Mouse (Mus musculus) erythroblast, adult 5-6 weeks (primary cell): ENCODE data around the gene Csnk1g2. TPM values are rescaled to one million over a fixed set of nuclear protein-coding genes. Genes with fewer than 3 reads are reported as not detected.
A peak's percentile ranks its signal among the peaks of the same experiment; 100 is the strongest.

Experiments used
- ATAC-seq: replicated peaks from 2 replicates; pipeline ENCODE4 v1.8.0; 2016; ENCODE audit warnings: moderate number of reproducible peaks, mild to moderate bottlenecking, moderate TSS enrichment, inconsistent platforms; ENCODE audit not compliant: poor library complexity, low FRiP score, severe bottlenecking
- total RNA-seq, 2 experiments: library from RNA; stranded (forward) in 1 of 2; stranded (reverse) in 1 of 2; fragments of 150-400 nt in 1 of 2; fragments of 200-764, 138-1000 nt in 1 of 2; gene quantifications; 2 replicates each; pipeline versions ENCODE4 v1.2.3 to v1.2.4; 2015 to 2017; ENCODE audit warnings: low replicate concordance in 2 of 2

Gene Csnk1g2
- total RNA-seq, 2 experiments from 2014 or later: 25.6 to 28.2 TPM

GRCm38 (mm10) chr10:80674851-80675404, 52.3 kb downstream of the Csnk1g2 start:
- no peak for ATAC-seq

GRCm38 (mm10) chr10:80675405-80676197, 53.0 kb downstream of the Csnk1g2 start:
- no peak for ATAC-seq

- ATAC-seq: peak; percentile 54
These were observed 53.7 kb downstream of the Csnk1g2 start for GRCm38 (mm10) chr10:80676198-80676928.

GRCm38 (mm10) chr10:80677128-80677875, 54.7 kb downstream of the Csnk1g2 start:
- ATAC-seq: peak; percentile 2

GRCm38 (mm10) chr10:80677942-80678436, 55.4 kb downstream of the Csnk1g2 start, which contains the start of gene Mknk2:
Mknk2 (minus strand) TSS chr10:80678112.
- ATAC-seq: peak; percentile 63

- ATAC-seq: no peak
These were observed 56.2 kb downstream of the Csnk1g2 start for GRCm38 (mm10) chr10:80678601-80679377.

GRCm38 (mm10) chr10:80679556-80680259, 57.1 kb downstream of the Csnk1g2 start:
- no peak for ATAC-seq

GRCm38 (mm10) chr10:80680260-80680696, 57.6 kb downstream of the Csnk1g2 start:
- no peak for ATAC-seq

GRCm38 (mm10) chr10:80682003-80682402, 59.4 kb downstream of the Csnk1g2 start:
- ATAC-seq: no peak

- ATAC-seq: no peak
These were observed 61.0 kb downstream of the Csnk1g2 start for GRCm38 (mm10) chr10:80683647-80684046.

- peak; percentile 76 for ATAC-seq
These were observed 61.6 kb downstream of the Csnk1g2 start for GRCm38 (mm10) chr10:80684214-80684613.

- peak; percentile 74 for ATAC-seq
These were observed 62.3 kb downstream of the Csnk1g2 start for GRCm38 (mm10) chr10:80684984-80685383.

GRCm38 (mm10) chr10:80686617-80687016, 64.0 kb downstream of the Csnk1g2 start:
- no peak for ATAC-seq

GRCm38 (mm10) chr10:80687850-80688249, 65.2 kb downstream of the Csnk1g2 start:
- ATAC-seq: peak; percentile 44; the same call in 1 of the 2 replicates
